Mouse (Mus musculus) kidney, adult 2 months (tissue): ENCODE measurements at regions not wholly inside any gene's neighbourhood (a gene's known extent, or its start where the extent isn't known, plus 50 kb on each side); places are given as distances from the start of the nearest gene placed in this dataset.

ENCODE experiments used
- CTCF ChIP-seq: fragments of 200-500 bp; conservative IDR thresholded peaks from 2 replicates; pipeline ENCODE4 v1.5.1; 2011; ENCODE audit warnings: low read depth, mild to moderate bottlenecking, control low read depth, low read length, moderate library complexity, mixed read lengths; ENCODE audit not compliant: insufficient read depth, insufficient read length
- POLR2A ChIP-seq: fragments of 200-500 bp; IDR thresholded peaks from one replicate; pipeline ENCODE4 v1.6.1; 2011; ENCODE audit warnings: low read depth, low read length, control low read depth

- TF ChIP-seq POLR2A (no peak), CTCF (no peak)
These were observed 204.2 kb upstream of the Fam19a5 start for GRCm38 (mm10) chr15:87339904-87340303.
